Mouse (Mus musculus) stomach, embryonic 14.5 days (tissue): Measurements from ENCODE around the gene Maml3. TPM values are rescaled to one million over a fixed set of nuclear protein-coding genes. Genes with fewer than 3 reads are reported as not detected.

ENCODE experiments used
- ATAC-seq: fragments of 200-750 bp; cut with Nextera tagmentation; 2 replicates; pipeline ENCODE4 v1.8.0; 2017; ENCODE audit warnings: low read depth, moderate TSS enrichment; ENCODE audit not compliant: insufficient number of reproducible peaks, insufficient read depth, low FRiP score
- H3K27ac ChIP-seq: fragments of 300-500 bp; sonication (generic); 2 replicates; pipeline ENCODE4 v1.5.1; 2014; ENCODE audit warnings: mild to moderate bottlenecking, low read length, moderate library complexity, mixed read lengths
- H3K27me3 ChIP-seq: fragments of 300-500 bp; sonication (generic); 2 replicates; pipeline ENCODE4 v1.6.1; 2014; ENCODE audit warnings: low read length, control low read depth, mixed read lengths; ENCODE audit not compliant: control insufficient read depth, insufficient read depth
- H3K36me3 ChIP-seq: fragments of 300-500 bp; sonication (generic); 2 replicates; pipeline ENCODE4 v1.6.1; 2014; ENCODE audit warnings: mild to moderate bottlenecking, control low read depth, low read length, moderate library complexity, mixed read lengths; ENCODE audit not compliant: control insufficient read depth, insufficient read depth
- H3K4me1 ChIP-seq: fragments of 300-500 bp; sonication (generic); 2 replicates; pipeline ENCODE4 v1.6.1; 2014; ENCODE audit warnings: low read length, control low read depth, mixed read lengths; ENCODE audit not compliant: control insufficient read depth, insufficient read depth
- H3K4me2 ChIP-seq: fragments of 300-500 bp; sonication (generic); replicated peaks from 2 replicates; pipeline ENCODE4 v1.6.1; 2014; ENCODE audit warnings: low read depth, low read length, control low read depth
- H3K4me3 ChIP-seq: fragments of 300-500 bp; sonication (generic); 2 replicates; pipeline ENCODE4 v1.5.1; 2014; ENCODE audit warnings: low read depth, low read length, control low read depth
- H3K9ac ChIP-seq: fragments of 300-500 bp; sonication (generic); replicated peaks from 2 replicates; pipeline ENCODE4 v1.6.1; 2014; ENCODE audit warnings: low read depth, mild to moderate bottlenecking, control low read depth, low read length, moderate library complexity, mixed read lengths
- H3K9me3 ChIP-seq: fragments of 300-500 bp; sonication (generic); 2 replicates; pipeline ENCODE4 v1.6.1; 2016; ENCODE audit warnings: low read depth, low read length, control low read depth; ENCODE audit not compliant: control insufficient read depth
- WGBS: fragments of 180-500 bp; shearing (Covaris S2); extraction: QIAGEN DNeasy Blood & Tissue Kit; methylation state at CpG from one replicate; pipeline ENCODE4 v1.1.7; 2014; 5-methylcytosine and 5-hydroxymethylcytosine counted together
- polyA plus RNA-seq: library from polyadenylated mRNA; unstranded; fragments of >200 nt; fragmentation: Nextera tagmentation; extraction: Ambion mirVana; gene quantifications from 2 replicates; pipeline ENCODE4 v1.2.1, GENCODE M21; 2014

Maml3 gene
- polyA plus RNA-seq, 1 experiment from 2014 or later = 9.3 TPM

DNA sequence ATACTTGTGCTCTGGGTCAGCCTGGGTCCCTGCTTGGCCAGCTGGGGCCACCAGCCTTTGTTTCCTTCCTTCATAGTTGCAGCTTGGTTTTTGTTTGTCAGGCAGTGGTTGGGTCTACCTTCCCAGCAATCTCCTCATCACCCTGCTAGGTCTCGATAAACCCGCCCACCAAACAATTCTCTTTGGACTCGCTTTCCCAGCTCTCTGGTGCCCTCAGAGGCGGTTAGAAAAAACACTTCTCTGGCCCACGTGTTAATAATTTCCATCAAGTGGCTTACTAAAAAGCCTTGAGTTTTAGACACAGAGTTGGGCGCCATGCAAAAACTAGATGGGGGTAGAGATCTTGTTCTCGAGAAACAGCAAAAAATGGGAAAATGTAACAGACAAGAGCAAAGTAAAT lies 253.3 kb downstream of the Maml3 start:
- no peaks in the 10 kb centered on the region for H3K27me3 ChIP-seq
- no peak overlapping the region for H3K4me2 ChIP-seq
- peaks cover 6% of the 10 kb centered on the region; the same call in 1 of the 2 replicates for H3K4me1 ChIP-seq

DNA sequence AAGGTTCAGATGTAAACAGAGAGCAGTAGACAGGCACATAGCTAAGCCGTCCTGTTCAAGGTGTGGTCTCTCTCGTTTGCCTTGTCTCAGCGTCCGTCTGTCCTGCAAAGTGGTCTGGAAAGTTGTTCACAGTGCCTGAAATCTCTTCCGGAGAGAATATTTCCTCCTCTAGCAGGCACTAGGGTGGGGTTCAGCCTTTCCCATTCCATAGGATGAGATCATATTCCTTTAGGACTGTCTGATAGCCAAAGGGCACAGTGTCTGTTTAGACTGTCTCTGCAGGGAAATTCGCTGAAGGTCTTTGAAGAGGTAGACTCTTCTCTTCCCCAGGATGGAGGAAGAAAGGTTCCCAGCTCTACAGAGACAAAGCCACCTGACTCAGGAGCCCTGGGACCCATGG lies 255.4 kb downstream of the Maml3 start:
- Histone ChIP-seq H3K9me3 (no peaks in the 10 kb centered on the region), H3K36me3 (no peaks in the 10 kb centered on the region), H3K9ac (no peak overlapping the region), H3K27ac (no peak overlapping the region), H3K4me1 (peaks cover 6% of the 10 kb centered on the region; the same call in 1 of the 2 replicates), H3K4me2 (no peak overlapping the region), H3K4me3 (no peak overlapping the region), H3K27me3 (no peaks in the 10 kb centered on the region)
- no peak for ATAC-seq
- 39% methylated on average over 6 of the region's 6 CpGs for WGBS

More for the DNA sequence above, 253.3 kb downstream of the Maml3 start:
- Histone ChIP-seq H3K4me3 (no peak overlapping the region), H3K36me3 (no peaks in the 10 kb centered on the region), H3K9me3 (no peaks in the 10 kb centered on the region), H3K27ac (no peak overlapping the region), H3K9ac (no peak overlapping the region)
- ATAC-seq = no peak
- 55% methylated on average over 7 of the region's 7 CpGs for WGBS

DNA sequence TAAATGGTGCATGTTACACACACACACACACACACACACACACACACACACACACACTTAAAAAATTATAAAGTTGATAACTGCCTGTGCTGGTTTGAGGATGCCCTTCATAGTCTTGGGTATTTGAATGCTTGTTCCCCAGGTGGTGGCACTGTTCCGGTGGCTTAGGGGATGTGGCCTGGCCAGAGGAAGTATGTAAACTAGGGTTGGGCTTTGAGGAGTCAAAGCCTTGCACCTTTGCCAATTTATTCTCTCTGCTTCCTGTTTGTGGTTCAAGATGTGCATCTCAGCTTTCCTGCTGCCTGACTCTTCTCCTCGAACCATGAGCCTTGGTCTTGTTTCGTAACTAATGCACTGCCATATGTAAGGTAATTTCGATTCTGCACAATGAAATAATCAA lies 257.6 kb downstream of the Maml3 start:
- no peak overlapping the region for H3K4me3 ChIP-seq
- WGBS = 94% methylated on average over 4 of the region's 4 CpGs
- no peaks in the 10 kb centered on the region for H3K36me3 ChIP-seq
- H3K9me3 ChIP-seq = no peaks in the 10 kb centered on the region
- H3K27ac ChIP-seq = no peak overlapping the region
- H3K9ac ChIP-seq = no peak overlapping the region
- ATAC-seq = no peak
- H3K27me3 ChIP-seq = no peaks in the 10 kb centered on the region
- peaks cover 6% of the 10 kb centered on the region; the same call in 1 of the 2 replicates for H3K4me1 ChIP-seq
- H3K4me2 ChIP-seq = no peak overlapping the region

DNA sequence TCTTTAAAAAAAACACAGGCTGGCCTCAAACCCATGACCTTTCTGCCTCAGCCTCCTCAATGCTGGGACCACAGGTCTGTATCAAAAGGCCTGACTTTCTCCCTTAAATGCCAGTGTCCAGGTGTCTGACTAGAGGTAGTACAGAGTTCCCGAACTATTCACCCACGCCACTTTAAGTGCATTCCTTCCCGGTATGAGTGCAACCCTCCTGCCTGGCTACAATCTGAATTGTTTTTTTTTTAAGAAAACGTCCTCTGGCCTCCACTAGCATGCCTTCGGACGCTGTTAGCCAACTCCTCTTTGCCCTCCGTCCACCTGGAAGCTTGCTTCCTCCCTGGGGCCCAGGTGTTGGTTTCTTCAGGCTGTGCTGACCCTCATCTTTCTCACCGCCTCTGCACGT lies 260.6 kb downstream of the Maml3 start:
- H3K9me3 ChIP-seq = no peaks in the 10 kb centered on the region
- no peak for ATAC-seq
- no peak overlapping the region for H3K4me2 ChIP-seq
- H3K4me1 ChIP-seq = peaks cover 2% of the 10 kb centered on the region; the same call in 1 of the 2 replicates
- no peak overlapping the region for H3K4me3 ChIP-seq
- no peaks in the 10 kb centered on the region for H3K27me3 ChIP-seq
- H3K36me3 ChIP-seq = no peaks in the 10 kb centered on the region
- 58% methylated on average over 9 of the region's 9 CpGs for WGBS
- H3K9ac ChIP-seq = no peak overlapping the region
- H3K27ac ChIP-seq = no peak overlapping the region

DNA sequence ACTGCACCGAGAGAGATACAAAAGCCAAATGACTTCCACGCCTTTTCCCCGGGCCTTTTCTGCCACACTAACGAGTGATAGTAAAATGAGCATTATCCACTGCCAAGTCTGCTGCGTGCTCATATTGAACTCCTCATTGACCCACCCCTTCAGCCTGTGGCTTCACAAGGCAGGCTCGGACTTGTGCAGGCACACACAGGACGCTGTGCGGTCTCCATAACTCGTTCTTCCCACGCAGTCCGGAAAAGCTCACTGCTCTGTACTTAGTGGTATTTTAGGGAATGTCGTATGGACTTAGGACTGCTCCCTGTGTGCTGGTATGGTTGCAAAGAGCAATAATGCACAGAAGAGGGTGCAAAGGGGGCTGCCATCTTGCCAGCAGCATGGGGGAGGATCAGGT lies 262.7 kb downstream of the Maml3 start:
- no peak overlapping the region for H3K9ac ChIP-seq
- no peaks in the 10 kb centered on the region for H3K36me3 ChIP-seq
- H3K27me3 ChIP-seq = no peaks in the 10 kb centered on the region
- no peaks in the 10 kb centered on the region for H3K4me1 ChIP-seq
- H3K9me3 ChIP-seq = no peaks in the 10 kb centered on the region
- no peak overlapping the region for H3K4me3 ChIP-seq
- no peak; the same call in 1 of the 2 replicates for ATAC-seq
- no peak overlapping the region for H3K4me2 ChIP-seq
- H3K27ac ChIP-seq = peak overlapping the region; percentile 11; the same call in 1 of the 2 replicates
- 77% methylated on average over 12 of the region's 12 CpGs for WGBS

DNA sequence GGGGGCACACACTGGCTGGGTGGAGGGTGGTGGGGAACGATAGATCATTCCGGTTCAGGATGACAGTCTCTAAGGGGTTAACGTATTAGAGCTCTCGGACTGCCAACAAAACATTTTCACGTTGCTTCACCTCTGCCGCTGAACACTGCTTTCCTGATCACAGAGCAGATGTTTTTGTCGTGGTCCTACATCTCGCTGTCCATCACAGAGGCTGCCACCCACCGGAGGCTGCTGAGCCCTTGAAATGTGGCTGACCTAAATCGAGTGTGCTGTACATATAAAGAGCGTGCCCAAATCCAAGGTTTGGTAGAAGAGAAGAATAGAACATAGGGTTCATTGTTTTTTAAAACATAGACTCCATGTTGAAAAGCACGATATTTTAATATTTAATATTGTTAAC lies 263.3 kb downstream of the Maml3 start:
- Histone ChIP-seq H3K9ac (no peak overlapping the region), H3K4me1 (no peaks in the 10 kb centered on the region), H3K9me3 (no peaks in the 10 kb centered on the region), H3K36me3 (no peaks in the 10 kb centered on the region), H3K27me3 (no peaks in the 10 kb centered on the region), H3K4me2 (no peak overlapping the region), H3K4me3 (no peak overlapping the region), H3K27ac (no peak overlapping the region)
- 60% methylated on average over 12 of the region's 12 CpGs for WGBS
- no peak for ATAC-seq

DNA sequence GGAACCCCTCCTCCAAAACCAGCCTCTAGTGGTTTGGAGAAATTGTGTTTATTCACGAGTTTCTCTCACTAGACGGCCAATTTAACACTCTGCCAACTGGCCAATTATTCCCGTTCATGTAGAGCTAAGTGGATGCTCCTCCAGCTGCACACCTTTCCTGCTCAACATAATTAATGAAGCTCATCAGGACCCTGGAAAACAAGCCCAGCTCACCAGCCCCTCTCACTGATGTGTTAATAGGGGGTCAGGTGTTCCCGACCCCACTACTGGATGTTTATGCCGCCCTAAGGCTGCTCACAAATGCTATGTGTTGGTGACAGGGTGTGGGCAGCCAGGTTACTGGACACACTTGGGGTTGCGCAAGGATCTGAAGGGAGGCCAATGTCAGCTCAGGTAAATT lies 263.7 kb downstream of the Maml3 start:
- no peaks in the 10 kb centered on the region for H3K36me3 ChIP-seq
- no peaks in the 10 kb centered on the region for H3K27me3 ChIP-seq
- no peak overlapping the region for H3K4me2 ChIP-seq
- H3K9ac ChIP-seq = no peak overlapping the region
- no peaks in the 10 kb centered on the region for H3K9me3 ChIP-seq
- H3K27ac ChIP-seq = no peak overlapping the region
- no peak for ATAC-seq
- H3K4me1 ChIP-seq = no peaks in the 10 kb centered on the region
- 72% methylated on average over 6 of the region's 6 CpGs for WGBS
- no peak overlapping the region for H3K4me3 ChIP-seq

DNA sequence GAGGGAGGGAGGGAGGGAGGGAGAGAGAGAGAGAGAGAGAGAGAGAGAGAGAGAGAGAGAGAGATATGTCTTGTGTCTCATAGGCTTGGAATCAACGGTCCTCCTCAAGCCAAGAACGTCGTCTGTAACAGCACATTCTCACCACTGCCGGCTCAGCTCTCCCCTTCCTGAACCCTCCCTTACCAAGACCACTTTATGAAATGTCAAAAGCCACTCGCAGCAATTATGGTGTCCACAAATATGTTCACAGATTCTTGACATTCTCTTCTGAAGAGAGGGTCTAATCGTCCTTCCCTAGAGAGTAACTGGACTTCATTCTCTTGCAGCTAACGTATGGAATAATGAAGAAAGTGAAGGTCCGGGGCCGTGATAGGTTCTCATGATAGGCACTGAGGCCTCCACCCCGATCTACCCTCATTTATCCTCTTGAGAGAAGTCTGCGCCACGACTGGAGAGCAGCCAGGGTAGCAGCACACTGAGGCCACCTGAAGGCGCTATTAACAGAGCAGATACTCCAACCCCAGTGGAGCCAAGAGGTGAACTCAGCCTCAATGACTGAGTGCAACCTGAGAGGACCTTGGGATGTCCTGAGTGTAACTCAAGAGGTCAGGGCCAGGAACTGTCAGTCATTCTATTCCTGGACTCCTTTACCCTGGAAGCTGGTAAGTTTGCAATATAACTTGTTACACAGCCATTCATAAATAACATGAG lies 264.6 kb downstream of the Maml3 start:
- Histone ChIP-seq H3K4me1 (no peaks in the 10 kb centered on the region), H3K4me3 (no peak overlapping the region), H3K36me3 (no peaks in the 10 kb centered on the region), H3K9me3 (no peaks in the 10 kb centered on the region), H3K27ac (peak overlapping the region; percentile 48; the same call in 1 of the 2 replicates), H3K9ac (no peak overlapping the region), H3K4me2 (no peak overlapping the region), H3K27me3 (no peaks in the 10 kb centered on the region)
- ATAC-seq = no peak
- 87% methylated on average over 13 of the region's 13 CpGs for WGBS

DNA sequence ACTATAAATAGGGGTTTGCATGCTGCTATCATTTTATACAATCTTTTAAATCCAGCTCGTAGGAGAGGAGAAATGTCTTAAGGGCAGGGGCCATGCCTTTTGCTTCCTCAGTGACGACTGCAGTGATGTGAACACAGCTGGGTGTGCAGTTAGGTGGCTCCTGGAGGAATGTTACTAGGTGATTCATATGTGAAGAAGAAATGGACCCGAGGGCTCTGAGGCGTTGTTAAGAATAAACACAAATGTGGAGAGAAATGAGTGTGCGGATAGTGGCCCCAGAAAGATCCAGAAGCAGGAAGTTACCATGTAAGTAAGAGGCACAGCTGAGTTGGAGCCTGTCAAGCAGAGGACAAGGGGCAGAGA lies 265.5 kb downstream of the Maml3 start:
- 53% methylated on average over 5 of the region's 5 CpGs for WGBS
- ATAC-seq = no peak
- Histone ChIP-seq H3K4me3 (no peak overlapping the region), H3K9me3 (no peaks in the 10 kb centered on the region), H3K4me1 (no peaks in the 10 kb centered on the region), H3K27ac (peak overlapping the region; percentile 33; the same call in 1 of the 2 replicates), H3K9ac (no peak overlapping the region), H3K36me3 (no peaks in the 10 kb centered on the region), H3K4me2 (no peak overlapping the region), H3K27me3 (no peaks in the 10 kb centered on the region)
